Mouse (Mus musculus) kidney, adult 2 months (tissue): Measurements from ENCODE around the gene Adsl.
A peak's percentile ranks its signal among the peaks of the same experiment; 100 is the strongest.

Experiments
- CTCF ChIP-seq: fragments of 200-500 bp; conservative IDR thresholded peaks from 2 replicates; pipeline ENCODE4 v1.5.1; 2011; ENCODE audit warnings: low read depth, mild to moderate bottlenecking, control low read depth, low read length, moderate library complexity, mixed read lengths; ENCODE audit not compliant: insufficient read depth, insufficient read length
- POLR2A ChIP-seq: fragments of 200-500 bp; IDR thresholded peaks from one replicate; pipeline ENCODE4 v1.6.1; 2011; ENCODE audit warnings: low read depth, low read length, control low read depth

- TF ChIP-seq CTCF (peak; percentile 86), POLR2A (no peak)
Observed at GRCm38 (mm10) chr15:80948145-80949135, at the start of gene Adsl.
